Mouse (Mus musculus): ENCODE measurements around the gene Egfr. TPM values are rescaled to one million over a fixed set of nuclear protein-coding genes. Genes with fewer than 3 reads are reported as not detected.

Gene Egfr
- polyA plus RNA-seq, 3 experiments from 2014 or later: not detected

- no peak for ATAC-seq
Measured at GRCm38 (mm10) chr11:16900653-16901416, 148.8 kb downstream of the Egfr start.

- ATAC-seq: no peak
Measured at GRCm38 (mm10) chr11:16904302-16905011, 152.5 kb downstream of the Egfr start.

GRCm38 (mm10) chr11:16905012-16905332, 153.0 kb downstream of the Egfr start:
- ATAC-seq: no peak

GRCm38 (mm10) chr11:16906530-16906929, 154.5 kb downstream of the Egfr start:
- ATAC-seq: no peak

- no peak for ATAC-seq
Measured at GRCm38 (mm10) chr11:16907517-16908129, 155.6 kb downstream of the Egfr start.

- no peak for ATAC-seq
Measured at GRCm38 (mm10) chr11:16914756-16915155, 162.8 kb downstream of the Egfr start.

GRCm38 (mm10) chr11:16915850-16916249, 163.8 kb downstream of the Egfr start:
- ATAC-seq: no peak

- no peak for ATAC-seq
Measured at GRCm38 (mm10) chr11:16917512-16917911, 165.5 kb downstream of the Egfr start.

- ATAC-seq: no peak
Measured at GRCm38 (mm10) chr11:16932159-16932558, 180.2 kb downstream of the Egfr start.

GRCm38 (mm10) chr11:16935577-16936236, 183.7 kb downstream of the Egfr start:
- ATAC-seq: no peak

GRCm38 (mm10) chr11:16941103-16941793, 189.2 kb downstream of the Egfr start:
- ATAC-seq: no peak

GRCm38 (mm10) chr11:16941973-16942452, 190.0 kb downstream of the Egfr start:
- no peak for ATAC-seq

- no peak for ATAC-seq
Measured at GRCm38 (mm10) chr11:16943016-16943415, 191.0 kb downstream of the Egfr start.

GRCm38 (mm10) chr11:16948756-16949155, 196.8 kb downstream of the Egfr start:
- no peak for ATAC-seq

- peak; percentile 1 for ATAC-seq
Measured at GRCm38 (mm10) chr11:16950226-16950975, 198.4 kb downstream of the Egfr start.

- peak; percentile 99 for ATAC-seq
Measured at GRCm38 (mm10) chr11:16950976-16951760, 199.2 kb downstream of the Egfr start, which contains the start of gene Fbxo48. Gene Fbxo48 (plus strand): TSS chr11:16951375.

- no peak for ATAC-seq
Measured at GRCm38 (mm10) chr11:16951761-16952010, 199.7 kb downstream of the Egfr start.

GRCm38 (mm10) chr11:16956115-16956862, 204.3 kb downstream of the Egfr start:
- peak; percentile 65 for ATAC-seq

GRCm38 (mm10) chr11:16957030-16957429, 205.0 kb downstream of the Egfr start:
- peak; percentile 33 for ATAC-seq

- ATAC-seq: peak; percentile 38
Measured at GRCm38 (mm10) chr11:16958520-16958919, 206.5 kb downstream of the Egfr start.

All from inflammation-experienced regulatory T-cells, adult 6 months (primary cell).